In the genomic region with DNA sequence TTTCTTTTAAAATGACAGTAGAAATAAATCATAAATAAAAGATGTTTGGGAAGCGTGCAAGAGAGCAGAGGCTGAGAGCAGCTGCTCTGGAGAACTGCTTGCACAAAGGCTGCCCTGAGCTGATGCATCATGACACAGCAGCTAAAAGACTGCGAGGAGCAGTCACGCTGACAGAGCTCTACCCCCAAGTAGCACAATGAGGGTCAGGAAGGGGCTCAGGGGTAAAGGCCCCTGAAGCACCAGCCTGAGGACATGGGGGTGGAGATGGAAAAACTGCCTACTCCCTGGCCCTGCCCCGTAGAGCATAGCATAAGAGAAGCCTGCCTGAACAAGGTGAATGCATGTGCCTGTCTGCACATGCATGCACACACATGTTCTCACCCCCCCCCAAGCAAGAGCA, we compare ENCODE assay signal across 13 mouse cellular contexts. TPM values are rescaled to one million over a fixed set of nuclear protein-coding genes. Genes with fewer than 3 reads are reported as not detected.
DNase-seq lines count a peak whose midpoint lies in the region; ATAC-seq and TF ChIP-seq lines count a peak whose summit lies in the region.
"Had no signal": no experiment of that assay in that cellular context is flagged by ENCODE, and none has a peak within 500 bp of the region (broad histone marks: within the 10 kb centered on the region; RNA-seq: fewer than 3 reads in every experiment).

No protein-coding gene starts in this region.

- peak overlapping the region; percentile 33; the same call in 1 of the 2 replicates for H3K9ac ChIP-seq in hindbrain, embryonic 14.5 days
- H3K9ac ChIP-seq in midbrain, postnatal 0 days (replicated peaks; ENCODE audit: low read length, poor library complexity, severe bottlenecking), result no peak overlapping the region

- no peak for TF ChIP-seq POLR2A in brain, embryonic 14.5 days (IDR thresholded peaks at IDR 0.05; ENCODE audit: borderline replicate concordance, extremely low read depth, insufficient read depth, insufficient read length, poor library complexity, severe bottlenecking)

- no peak overlapping the region for H3K27ac ChIP-seq in hindbrain, embryonic 14.5 days
- no peak overlapping the region for H3K27ac ChIP-seq in midbrain, postnatal 0 days (ENCODE audit: low read depth, low read length)

- no peak for TF ChIP-seq CTCF in brain, embryonic 14.5 days (IDR thresholded peaks at IDR 0.05; ENCODE audit: borderline replicate concordance, extremely low read depth, insufficient read depth, insufficient read length)
- TF ChIP-seq CTCF in midbrain, postnatal 0 days (IDR thresholded peaks at IDR 0.05), result no peak

- no peak overlapping the region for H3K4me2 ChIP-seq in hindbrain, embryonic 14.5 days (replicated peaks)
- H3K4me2 ChIP-seq in midbrain, postnatal 0 days (ENCODE audit: low read depth, low read length, poor library complexity, severe bottlenecking), result peak overlapping the region; percentile 22; the same call in 1 of the 2 replicates
- H3K4me2 ChIP-seq: liver, embryonic 11.5 days had no signal

- intact Hi-C loops in left cerebral cortex, postnatal 25 days (cut with DNase I), result no loop called here

- 23% methylated on average over 4 of the region's 4 CpGs for WGBS in hindbrain, embryonic 14.5 days
- 25% methylated on average over 4 of the region's 4 CpGs for WGBS in midbrain, postnatal 0 days

- H3K4me1 ChIP-seq in hindbrain, embryonic 14.5 days (replicated peaks; ENCODE audit: control insufficient read depth, insufficient read depth, low read length), result peaks cover 5% of the 10 kb centered on the region
- peaks cover 9% of the 10 kb centered on the region; the same call in 1 of the 2 replicates for H3K4me1 ChIP-seq in midbrain, postnatal 0 days (ENCODE audit: insufficient read depth, low read length)

- no peaks in the 10 kb centered on the region for H3K9me3 ChIP-seq in hindbrain, embryonic 14.5 days (ENCODE audit: control insufficient read depth, low read length)
- no peaks in the 10 kb centered on the region for H3K9me3 ChIP-seq in midbrain, postnatal 0 days (ENCODE audit: low read length)

- no peak overlapping the region for H3K4me3 ChIP-seq in hindbrain, embryonic 14.5 days (replicated peaks; ENCODE audit: low read length)
- H3K4me3 ChIP-seq in midbrain, postnatal 0 days (ENCODE audit: low read depth, low read length), result no peak overlapping the region

- H3K36me3 ChIP-seq in hindbrain, embryonic 14.5 days (replicated peaks; ENCODE audit: control insufficient read depth, insufficient read depth), result 0 out of 2 replicates have a peak, but pooled peaks cover 6% of the 10 kb centered on the region
- 0 out of 2 replicates have a peak, but pooled peaks cover 3% of the 10 kb centered on the region for H3K36me3 ChIP-seq in midbrain, postnatal 0 days (ENCODE audit: insufficient read depth, low read length)

- DNase-seq in frontal cortex, postnatal 25 days (ENCODE audit: low spot score in 2 of 2), result no peak
- peak; percentile 54 for DNase-seq in brain, embryonic 14.5 days (ENCODE audit: low read depth)
- no peak for DNase-seq in hindbrain, embryonic 14.5 days (ENCODE audit: low spot score)
- no peak for DNase-seq in midbrain, postnatal 0 days (ENCODE audit: low spot score)
- DNase-seq in right cerebral cortex, adult 2 months (ENCODE audit: low spot score in 2 of 2), result no peak
- DNase-seq in left cerebral cortex, postnatal 25 days (ENCODE audit: low spot score in 2 of 2), result no peak
- DNase-seq in frontal cortex, postnatal 36 days (ENCODE audit: low spot score in 2 of 2), result no peak
- DNase-seq: adrenal gland, postnatal 14 days; cerebellum, postnatal 25 days; heart, postnatal 36 days; thymus, adult 18-20 months had no signal

- peak; percentile 41; the same call in 1 of the 2 replicates for ATAC-seq in frontal cortex, adult (ENCODE audit: low TSS enrichment)
- ATAC-seq in hindbrain, embryonic 14.5 days (ENCODE audit: low FRiP score), result peak; percentile 55; the same call in 1 of the 2 replicates
- peak; percentile 64; the same call in 1 of the 2 replicates for ATAC-seq in midbrain, postnatal 0 days (ENCODE audit: low FRiP score)

- H3K27me3 ChIP-seq in hindbrain, embryonic 14.5 days (ENCODE audit: control insufficient read depth, insufficient read depth, low read length), result no peaks in the 10 kb centered on the region
- no peaks in the 10 kb centered on the region for H3K27me3 ChIP-seq in midbrain, postnatal 0 days (ENCODE audit: insufficient read depth, low read length)

RNA-seq across cellular contexts. Expression of a gene that starts 8.5 kb away (rescaled TPM):
- polyA plus RNA-seq in brain, embryonic 14.5 days (2012; rRNA removed), result 177 and 179 TPM in 2 replicates
- 197 and 225 TPM in 2 replicates for polyA plus RNA-seq in hindbrain, embryonic 14.5 days (2014; fragmentation: Nextera tagmentation; extraction: Ambion mirVana)
- 136 and 143 TPM in 2 replicates for total RNA-seq in midbrain, postnatal 0 days (2014; rRNA removed)
- 154 and 157 TPM in 2 replicates for polyA plus RNA-seq in midbrain, postnatal 0 days (2015; fragmentation: Nextera tagmentation; extraction: Ambion mirVana)
- total RNA-seq in left cerebral cortex, postnatal 25 days (2021), result 10 to 100 TPM; 37.7 to 38.8 TPM
